ENCODE assay signal across 9 mouse cellular contexts in the genomic region with DNA sequence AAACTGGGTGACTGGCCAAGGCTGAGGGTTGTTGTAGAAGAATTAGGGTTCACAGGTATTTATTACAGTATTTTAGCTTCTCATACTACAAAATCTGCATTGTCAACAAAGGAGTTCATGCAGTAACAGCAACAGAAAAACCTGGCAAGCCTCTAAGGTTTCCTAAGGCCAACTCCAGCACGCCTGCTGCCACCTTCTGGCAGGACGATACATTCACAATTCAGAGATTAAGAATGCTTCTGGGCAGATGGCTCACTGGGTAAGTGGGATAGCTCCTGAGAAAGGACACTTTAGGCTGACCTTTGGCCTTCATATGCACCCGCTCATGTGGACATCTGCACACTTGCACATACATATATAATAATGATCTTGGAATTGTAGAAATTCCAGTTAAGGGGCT. TPM values are rescaled to one million over a fixed set of nuclear protein-coding genes. Genes with fewer than 3 reads are reported as not detected.
A peak's percentile ranks its signal among the peaks of the same experiment; 100 is the strongest.
DNase-seq lines count a peak whose midpoint lies in the region; ATAC-seq and TF ChIP-seq lines count a peak whose summit lies in the region.
"Had no signal": no experiment of that assay in that cellular context is flagged by ENCODE, and none has a peak within 500 bp of the region (broad histone marks: within the 10 kb centered on the region; RNA-seq: fewer than 3 reads in every experiment).

No protein-coding gene starts in this region.

- H3K36me3 ChIP-seq in hindbrain, postnatal 0 days (ENCODE audit: insufficient read depth, low read length), result peaks cover 41% of the 10 kb centered on the region; the same call in 1 of the 2 replicates

- H3K27me3 ChIP-seq in hindbrain, postnatal 0 days (ENCODE audit: insufficient read depth, low read length), result no peaks in the 10 kb centered on the region

- peak; percentile 59 for ATAC-seq in activated CD4-positive, CD25-positive, alpha-beta regulatory T cell, adult 4 months
- no peak for ATAC-seq in hindbrain, postnatal 0 days

- no peak overlapping the region for H3K4me3 ChIP-seq in cortical plate, adult 2 months (ENCODE audit: insufficient read depth, low read length)
- H3K4me3 ChIP-seq in hindbrain, postnatal 0 days (ENCODE audit: low read length), result no peak overlapping the region

- DNase-seq in ovary, postnatal 36 days (ENCODE audit: low spot score), result peak; percentile 48
- no peak for DNase-seq in ovary, adult 18-20 months (ENCODE audit: low spot score)
- peak; percentile 72 for DNase-seq in hindbrain, postnatal 0 days (ENCODE audit: low spot score)
- peak; percentile 75 for DNase-seq in liver
- peak; percentile 71 for DNase-seq in retina, postnatal 1 day

- no peaks in the 10 kb centered on the region for H3K4me1 ChIP-seq in cortical plate, adult 2 months (ENCODE audit: control insufficient read depth, insufficient read depth, low read length)
- no peaks in the 10 kb centered on the region for H3K4me1 ChIP-seq in hindbrain, postnatal 0 days (ENCODE audit: insufficient read depth, low read length)

- H3K4me2 ChIP-seq in hindbrain, postnatal 0 days (ENCODE audit: low read depth, low read length), result no peak overlapping the region

- H3K9me3 ChIP-seq in hindbrain, postnatal 0 days (ENCODE audit: low read length), result no peaks in the 10 kb centered on the region

- no peak overlapping the region for H3K27ac ChIP-seq in cortical plate, adult 2 months (ENCODE audit: insufficient read depth, low read length)
- no peak overlapping the region for H3K27ac ChIP-seq in hindbrain, postnatal 0 days

- 44% methylated on average over 3 of the region's 3 CpGs for WGBS in hindbrain, postnatal 0 days

- no peak for TF ChIP-seq POLR2A in cortical plate, adult 2 months (IDR thresholded peaks at IDR 0.05; ENCODE audit: extremely low read depth, insufficient read depth, low read length)

- no peak overlapping the region for H3K9ac ChIP-seq in hindbrain, postnatal 0 days (replicated peaks; ENCODE audit: low read length)

- peak; percentile 73 for TF ChIP-seq CTCF in cortical plate, adult 2 months (IDR thresholded peaks at IDR 0.05; ENCODE audit: extremely low read depth, insufficient read depth, low read length)
- peak; percentile 74 for TF ChIP-seq CTCF in hindbrain, postnatal 0 days (IDR thresholded peaks at IDR 0.05; ENCODE audit: low read depth)

RNA-seq across cellular contexts. Expression of gene Timm23, which starts 9.3 kb away (rescaled TPM):
- polyA plus RNA-seq in activated CD4-positive, CD25-positive, alpha-beta regulatory T cell, adult 4 months (2017; shearing (Covaris generic)), result 100 to 1,000 TPM; 177 to 183 TPM
- 121 and 128 TPM in 2 replicates for polyA plus RNA-seq in cortical plate, adult 2 months (2012; rRNA removed)
- 115 and 138 TPM in 2 replicates for total RNA-seq in hindbrain, postnatal 0 days (2014; rRNA removed)
- polyA plus RNA-seq in hindbrain, postnatal 0 days (2015; fragmentation: Nextera tagmentation; extraction: Ambion mirVana), result 258 and 262 TPM in 2 replicates

RNA-seq across cellular contexts. Expression of gene Parg, which starts 9.3 kb away (rescaled TPM):
- 10 to 100 TPM; 19.5 to 20.7 TPM for polyA plus RNA-seq in activated CD4-positive, CD25-positive, alpha-beta regulatory T cell, adult 4 months (2017; shearing (Covaris generic))
- polyA plus RNA-seq in cortical plate, adult 2 months (2012; rRNA removed), result 16.7 and 17.3 TPM in 2 replicates
- 33.6 and 35.0 TPM in 2 replicates for total RNA-seq in hindbrain, postnatal 0 days (2014; rRNA removed)
- 26.4 and 26.5 TPM in 2 replicates for polyA plus RNA-seq in hindbrain, postnatal 0 days (2015; fragmentation: Nextera tagmentation; extraction: Ambion mirVana)

RNA-seq across cellular contexts. Expression of gene Ncoa4, which starts 32.8 kb away (rescaled TPM):
- polyA plus RNA-seq in activated CD4-positive, CD25-positive, alpha-beta regulatory T cell, adult 4 months (2017; shearing (Covaris generic)), result 10 to 100 TPM; 94.6 to 95.8 TPM
- 55.2 and 55.6 TPM in 2 replicates for polyA plus RNA-seq in cortical plate, adult 2 months (2012; rRNA removed)
- total RNA-seq in hindbrain, postnatal 0 days (2014; rRNA removed), result 171 TPM in 2 replicates
- polyA plus RNA-seq in hindbrain, postnatal 0 days (2015; fragmentation: Nextera tagmentation; extraction: Ambion mirVana), result 82.3 and 85.8 TPM in 2 replicates

RNA-seq across cellular contexts. Expression of gene Msmb, which starts 50.6 kb away (rescaled TPM):
- under 1 TPM in 1 of 2 experiments, not detected in 1; 0.66 TPM for polyA plus RNA-seq in activated CD4-positive, CD25-positive, alpha-beta regulatory T cell, adult 4 months (2017; shearing (Covaris generic))
- polyA plus RNA-seq in cortical plate, adult 2 months (2012; rRNA removed), result not detected in 2 replicates
- not detected in 2 replicates for total RNA-seq in hindbrain, postnatal 0 days (2014; rRNA removed)
- polyA plus RNA-seq in hindbrain, postnatal 0 days (2015; fragmentation: Nextera tagmentation; extraction: Ambion mirVana), result not detected in 2 replicates
- total RNA-seq: gastrocnemius, postnatal 4 days had no signal
- polyA plus RNA-seq: neural tube, embryonic 14.5 days had no signal
